Mouse (Mus musculus) kidney, postnatal 0 days (tissue): ENCODE results near the gene Commd8. TPM values are rescaled to one million over a fixed set of nuclear protein-coding genes. Genes with fewer than 3 reads are reported as not detected.
A peak's percentile ranks its signal among the peaks of the same experiment; 100 is the strongest.
"Not testable (repeated sequence)": the region's sequence is repeated elsewhere in the genome, so short reads cannot be mapped to it uniquely, and the experiment has no call there.

Source experiments
- ATAC-seq: fragments of 200-750 bp; cut with Nextera tagmentation; replicated peaks from 2 replicates; pipeline ENCODE4 v1.8.0; 2017; ENCODE audit warnings: low read depth, moderate number of reproducible peaks, moderate TSS enrichment, moderate library complexity; ENCODE audit not compliant: low FRiP score
- DNase-seq: peaks from one replicate; pipeline ENCODE4 v3.0.0-alpha.2; 2016; ENCODE audit warnings: low spot score
- H3K27ac ChIP-seq: fragments of 300-500 bp; sonication (generic); 2 replicates; pipeline ENCODE4 v1.5.1; 2014; ENCODE audit warnings: mild to moderate bottlenecking
- H3K27me3 ChIP-seq: fragments of 300-500 bp; sonication (generic); 2 replicates; pipeline ENCODE4 v1.6.1; 2014; ENCODE audit warnings: low read length, mixed read lengths; ENCODE audit not compliant: insufficient read depth
- H3K36me3 ChIP-seq: fragments of 300-500 bp; sonication (generic); 2 replicates; pipeline ENCODE4 v1.6.1; 2014; ENCODE audit warnings: low read length, mixed read lengths; ENCODE audit not compliant: insufficient read depth
- H3K4me1 ChIP-seq: fragments of 300-500 bp; sonication (generic); replicated peaks from 2 replicates; pipeline ENCODE4 v1.6.1; 2014; ENCODE audit warnings: antibody characterized with exemption, low read length, mixed read lengths; ENCODE audit not compliant: insufficient read depth
- H3K4me2 ChIP-seq: fragments of 300-500 bp; sonication (generic); 2 replicates; pipeline ENCODE4 v1.6.1; 2014; ENCODE audit warnings: mild to moderate bottlenecking, low read length, moderate library complexity, mixed read lengths
- H3K4me3 ChIP-seq: fragments of 300-500 bp; sonication (generic); replicated peaks from 2 replicates; pipeline ENCODE4 v1.5.1; 2014; ENCODE audit warnings: low read depth, low read length
- H3K9ac ChIP-seq: fragments of 300-500 bp; sonication (generic); 2 replicates; pipeline ENCODE4 v1.6.1; 2014; ENCODE audit warnings: low read depth, low read length
- H3K9me3 ChIP-seq: fragments of 300-500 bp; sonication (generic); replicated peaks from 2 replicates; pipeline ENCODE4 v1.6.1; 2016; ENCODE audit warnings: low read length, inconsistent platforms, mixed read lengths
- CTCF ChIP-seq: IDR thresholded peaks from 2 replicates; pipeline ENCODE4 v1.5.1; 2016; ENCODE audit warnings: antibody characterized with exemption, low read depth, mild to moderate bottlenecking, moderate library complexity
- WGBS: fragments of 180-500 bp; shearing (Covaris S2); extraction: QIAGEN DNeasy Blood & Tissue Kit; methylation state at CpG from one replicate; pipeline ENCODE4 v1.1.7; 2014; 5-methylcytosine and 5-hydroxymethylcytosine counted together
- polyA plus RNA-seq: library from polyadenylated mRNA; unstranded; fragments of >200 nt; fragmentation: Nextera tagmentation; extraction: Ambion mirVana; gene quantifications from 2 replicates; pipeline ENCODE4 v1.2.1, GENCODE M21; 2015

Gene Commd8
- polyA plus RNA-seq, 1 experiment from 2014 or later = 163 TPM

DNA sequence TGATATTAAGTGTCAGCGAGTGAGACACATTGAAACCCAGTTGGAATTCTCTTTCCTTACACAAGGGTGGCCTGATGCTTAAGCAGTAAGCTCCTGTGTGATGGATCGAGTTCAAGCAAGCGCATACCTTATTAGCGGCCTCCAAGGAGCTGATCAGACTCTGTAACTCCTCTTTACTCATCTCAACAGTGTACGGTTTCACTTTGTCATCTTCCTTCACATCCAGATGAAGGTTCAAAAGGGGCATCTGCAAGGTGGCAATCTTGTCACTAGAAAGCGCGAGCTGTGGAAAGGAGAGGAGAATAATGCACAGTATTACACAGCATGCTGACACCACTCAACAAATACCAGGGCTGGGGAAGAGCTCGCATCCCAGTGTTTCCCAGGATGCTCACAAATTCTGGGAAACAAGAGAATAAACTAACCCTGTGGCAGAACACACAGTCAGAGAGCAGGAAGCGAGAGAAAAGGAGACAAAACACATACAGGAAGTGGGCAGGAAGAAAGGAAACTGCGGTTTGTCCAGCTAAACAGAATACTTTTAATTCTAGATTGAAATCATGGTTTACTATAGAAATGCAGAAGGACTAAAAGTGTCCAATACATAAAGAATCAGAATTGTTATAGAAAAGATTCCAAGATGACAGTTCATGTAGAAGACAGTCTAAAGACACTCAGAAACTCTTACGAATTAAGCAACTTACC is 7.1 kb downstream of the Commd8 start:
- no peak for TF ChIP-seq CTCF
- Histone ChIP-seq H3K4me2 (no peak overlapping the region), H3K27ac (no peak overlapping the region), H3K36me3 (peaks cover 41% of the 10 kb centered on the region), H3K4me3 (no peak overlapping the region), H3K9me3 (no peaks in the 10 kb centered on the region), H3K9ac (no peak overlapping the region), H3K27me3 (no peaks in the 10 kb centered on the region), H3K4me1 (0 out of 2 replicates have a peak, but pooled peaks cover 6% of the 10 kb centered on the region)
- DNase-seq (no peak), ATAC-seq (no peak)
- WGBS = 83% methylated on average over 11 of the region's 11 CpGs

- Histone ChIP-seq H3K4me2 (no peak overlapping the region), H3K4me3 (no peak overlapping the region), H3K27ac (no peak overlapping the region), H3K27me3 (no peaks in the 10 kb centered on the region), H3K36me3 (peaks cover 41% of the 10 kb centered on the region), H3K9ac (no peak overlapping the region), H3K4me1 (0 out of 2 replicates have a peak, but pooled peaks cover 5% of the 10 kb centered on the region), H3K9me3 (no peaks in the 10 kb centered on the region)
- TF ChIP-seq CTCF = no peak
- WGBS = 64% methylated on average over 6 of the region's 6 CpGs
- DNase-seq (no peak), ATAC-seq (no peak)
Measured at GRCm38 (mm10) chr5:72159537-72159936, 8.5 kb downstream of the Commd8 start.

DNA sequence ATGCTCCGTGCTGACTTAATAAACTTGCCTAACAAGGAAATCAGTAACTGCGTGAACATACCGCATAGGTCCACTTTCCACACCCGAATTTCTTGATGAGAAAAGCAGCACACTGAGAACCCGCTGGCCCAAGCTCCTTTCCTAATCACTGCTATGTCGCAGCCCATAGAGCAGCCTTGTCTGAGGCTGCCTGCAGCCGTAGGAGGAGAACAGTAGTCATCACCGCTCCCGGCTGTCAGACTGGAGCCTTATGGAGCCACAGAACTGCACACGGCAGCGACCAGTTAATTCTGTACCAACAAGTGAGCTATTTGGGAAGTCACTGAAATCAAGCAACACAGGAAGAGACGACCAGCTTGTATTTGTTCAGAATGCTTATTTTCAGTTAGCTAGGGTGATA is 9.3 kb downstream of the Commd8 start:
- Histone ChIP-seq H3K36me3 (peaks cover 41% of the 10 kb centered on the region), H3K4me1 (no peaks in the 10 kb centered on the region), H3K9me3 (no peaks in the 10 kb centered on the region), H3K4me3 (no peak overlapping the region), H3K27me3 (no peaks in the 10 kb centered on the region), H3K4me2 (no peak overlapping the region), H3K9ac (no peak overlapping the region), H3K27ac (no peak overlapping the region)
- 85% methylated on average over 12 of the region's 12 CpGs for WGBS
- no peak for DNase-seq
- ATAC-seq = no peak
- TF ChIP-seq CTCF = no peak

GRCm38 (mm10) chr5:72156598-72156997 is 11.4 kb downstream of the Commd8 start:
- Histone ChIP-seq H3K27ac (no peak overlapping the region), H3K9ac (no peak overlapping the region), H3K27me3 (no peaks in the 10 kb centered on the region), H3K4me1 (no peaks in the 10 kb centered on the region), H3K4me2 (no peak overlapping the region), H3K9me3 (no peaks in the 10 kb centered on the region), H3K4me3 (no peak overlapping the region), H3K36me3 (peaks cover 30% of the 10 kb centered on the region)
- ATAC-seq (no peak), DNase-seq (no peak)
- WGBS = 72% methylated on average over 5 of the region's 5 CpGs
- TF ChIP-seq CTCF = no peak

- ATAC-seq, H3K4me2 ChIP-seq, H3K27ac ChIP-seq, H3K27me3 ChIP-seq, DNase-seq, H3K4me3 ChIP-seq, H3K9me3 ChIP-seq, H3K4me1 ChIP-seq, H3K9ac ChIP-seq: not testable (repeated sequence)
- 78% methylated on average over 3 of the region's 3 CpGs for WGBS
- H3K36me3 ChIP-seq = peaks cover 22% of the 10 kb centered on the region
- peak; percentile 15; the same call in 1 of the 2 replicates for TF ChIP-seq CTCF
Measured at GRCm38 (mm10) chr5:72155686-72156085, 12.3 kb downstream of the Commd8 start.

DNA sequence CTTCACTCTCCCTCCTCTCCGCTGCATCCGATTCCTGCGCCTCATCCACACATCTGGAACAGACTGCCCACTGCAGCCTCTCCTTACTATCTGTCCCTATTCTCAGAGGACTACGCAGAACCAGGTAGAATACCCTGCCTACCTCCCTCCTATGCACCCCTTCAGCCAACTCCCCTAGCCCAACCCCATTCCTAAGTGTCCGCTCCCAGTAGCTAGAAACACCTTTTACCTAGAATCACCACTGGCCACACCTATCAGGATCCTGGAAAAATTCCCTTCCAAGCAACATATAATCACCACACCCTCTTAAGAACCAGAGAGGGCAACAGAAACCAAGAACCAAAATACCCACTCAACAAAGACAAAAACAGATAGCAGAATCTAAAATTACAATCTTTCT is 17.1 kb downstream of the Commd8 start:
- Histone ChIP-seq H3K4me2 (no peak overlapping the region), H3K4me1 (no peaks in the 10 kb centered on the region), H3K9ac (no peak overlapping the region), H3K9me3 (no peaks in the 10 kb centered on the region), H3K27me3 (no peaks in the 10 kb centered on the region), H3K27ac (no peak overlapping the region), H3K4me3 (no peak overlapping the region), H3K36me3 (no peaks in the 10 kb centered on the region)
- TF ChIP-seq CTCF = no peak
- WGBS = 99% methylated on average over 3 of the region's 5 CpGs
- no peak for ATAC-seq
- no peak for DNase-seq

- no peaks in the 10 kb centered on the region for H3K4me1 ChIP-seq
- ATAC-seq (no peak), DNase-seq (no peak)
- H3K27me3 ChIP-seq = no peaks in the 10 kb centered on the region
- no peak for TF ChIP-seq CTCF
- H3K4me3 ChIP-seq = no peak overlapping the region
- H3K27ac ChIP-seq = no peak overlapping the region
- H3K9me3 ChIP-seq = no peaks in the 10 kb centered on the region
- H3K9ac ChIP-seq = no peak overlapping the region
- 83% methylated on average over 5 of the region's 5 CpGs for WGBS
- no peaks in the 10 kb centered on the region for H3K36me3 ChIP-seq
- no peak overlapping the region for H3K4me2 ChIP-seq
Measured at GRCm38 (mm10) chr5:72148679-72149078, 19.3 kb downstream of the Commd8 start.
